Mouse (Mus musculus) spleen, adult 2 months (tissue): ENCODE measurements around the gene Mapk8ip1.

Source experiments
- CTCF ChIP-seq: fragments of 200-500 bp; IDR thresholded peaks from 2 replicates; pipeline ENCODE4 v1.5.1; 2011; ENCODE audit warnings: mild to moderate bottlenecking, inconsistent platforms; ENCODE audit not compliant: insufficient read depth, insufficient read length, insufficient replicate concordance; ENCODE audit errors: extremely low read depth
- POLR2A ChIP-seq: fragments of 200-500 bp; IDR thresholded peaks from 2 replicates; pipeline ENCODE4 v1.6.1; 2011; ENCODE audit warnings: low read depth, low read length, inconsistent platforms

DNA sequence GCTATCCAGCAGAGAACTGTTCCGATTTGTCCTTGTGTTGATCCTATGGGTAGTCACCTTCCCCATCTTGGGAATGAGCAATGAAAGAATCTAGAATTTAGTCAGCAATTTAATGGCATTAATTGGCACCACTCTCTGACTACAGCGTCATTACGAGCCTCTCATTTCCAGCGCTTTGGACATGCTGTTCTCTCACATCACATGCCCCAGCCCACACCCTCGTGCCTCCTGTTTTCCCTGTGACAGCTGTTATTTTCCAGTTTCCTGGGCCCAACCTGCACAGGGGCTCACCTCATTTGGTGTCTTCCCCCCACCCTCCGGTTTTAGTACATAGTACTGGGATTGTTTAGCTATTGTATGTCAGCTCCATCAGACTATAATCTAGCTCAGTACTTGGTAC lies 34.0 kb upstream of the Mapk8ip1 start:
- no peak for TF ChIP-seq CTCF
- no peak for TF ChIP-seq POLR2A
